Mouse (Mus musculus) midbrain, embryonic 11.5 days (tissue): ENCODE results near the gene Veph1. TPM values are rescaled to one million over a fixed set of nuclear protein-coding genes. Genes with fewer than 3 reads are reported as not detected.

ENCODE experiments used
- ATAC-seq: fragments of 200-750 bp; cut with Nextera tagmentation; 2 replicates; pipeline ENCODE4 v1.8.0; 2017; ENCODE audit warnings: moderate TSS enrichment, moderate library complexity; ENCODE audit not compliant: low FRiP score
- DNase-seq: peaks from one replicate; pipeline ENCODE4 v3.0.0; 2015; ENCODE audit warnings: low spot score; ENCODE audit errors: missing footprints
- H3K27ac ChIP-seq: fragments of 300-500 bp; sonication (generic); 2 replicates; pipeline ENCODE4 v1.5.1; 2014; ENCODE audit warnings: low read depth, low read length
- H3K27me3 ChIP-seq: fragments of 300-500 bp; sonication (generic); 2 replicates; pipeline ENCODE4 v1.6.1; 2014; ENCODE audit warnings: mild to moderate bottlenecking, low read length, moderate library complexity, mixed read lengths; ENCODE audit not compliant: control insufficient read depth, insufficient read depth
- H3K36me3 ChIP-seq: fragments of 300-500 bp; sonication (generic); 2 replicates; pipeline ENCODE4 v1.6.1; 2014; ENCODE audit warnings: mild to moderate bottlenecking, low read length, moderate library complexity, mixed read lengths; ENCODE audit not compliant: control insufficient read depth, insufficient read depth
- H3K4me1 ChIP-seq: fragments of 300-500 bp; sonication (generic); 2 replicates; pipeline ENCODE4 v1.6.1; 2014; ENCODE audit warnings: low read length; ENCODE audit not compliant: control insufficient read depth, insufficient read depth
- H3K4me2 ChIP-seq: fragments of 300-500 bp; sonication (generic); 2 replicates; pipeline ENCODE4 v1.6.1; 2014; ENCODE audit warnings: mild to moderate bottlenecking, moderate library complexity
- H3K4me3 ChIP-seq: fragments of 300-500 bp; sonication (generic); 2 replicates; pipeline ENCODE4 v1.5.1; 2014; ENCODE audit warnings: low read depth, low read length
- H3K9ac ChIP-seq: fragments of 300-500 bp; sonication (generic); 2 replicates; pipeline ENCODE4 v1.6.1; 2014; ENCODE audit warnings: low read length
- H3K9me3 ChIP-seq: fragments of 300-500 bp; sonication (generic); 2 replicates; pipeline ENCODE4 v1.6.1; 2016; ENCODE audit warnings: low read length; ENCODE audit not compliant: control insufficient read depth
- WGBS: fragments of 180-500 bp; shearing (Covaris S2); extraction: QIAGEN DNeasy Blood & Tissue Kit; methylation state at CpG from one replicate; pipeline ENCODE4 v1.1.7; 2014; 5-methylcytosine and 5-hydroxymethylcytosine counted together
- polyA plus RNA-seq: library from polyadenylated mRNA; unstranded; fragments of >200 nt; fragmentation: Nextera tagmentation; extraction: Ambion mirVana; gene quantifications from 2 replicates; pipeline ENCODE4 v1.2.1, GENCODE M21; 2014

Gene Veph1
- polyA plus RNA-seq, 1 experiment from 2014 or later, result 16.1 TPM

DNA sequence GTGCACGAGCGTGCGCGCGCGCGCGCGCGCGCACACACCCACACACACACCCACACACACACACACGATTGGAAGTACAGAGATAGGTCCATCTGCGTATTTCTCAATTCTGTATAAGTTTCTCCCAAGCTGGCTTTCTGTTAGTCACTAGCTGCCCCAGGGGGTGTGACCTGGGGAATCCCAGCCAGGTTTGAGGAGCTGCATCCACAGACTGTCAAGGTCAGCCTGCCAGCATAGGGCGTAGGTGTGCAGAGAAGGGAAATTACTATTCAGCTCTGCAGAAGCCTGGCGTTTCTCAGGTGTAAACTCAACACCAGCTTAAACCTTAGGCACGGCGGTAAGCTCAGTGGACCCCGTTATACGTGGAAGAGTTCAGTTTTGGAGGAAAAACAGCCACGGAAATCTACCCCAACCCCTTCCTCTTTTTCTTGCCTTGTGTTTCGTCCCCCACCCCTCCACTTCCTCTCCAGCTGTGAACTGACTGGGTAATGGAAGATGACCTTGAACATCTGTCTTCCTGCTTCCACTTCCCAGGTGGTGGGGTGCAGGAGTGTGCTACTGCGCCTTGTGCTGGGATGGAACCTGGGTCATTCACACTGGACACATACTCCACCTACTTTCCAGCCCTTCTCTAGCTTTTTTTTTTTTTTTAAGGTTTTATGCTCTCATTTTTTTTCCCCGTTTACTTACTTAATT lies 218.5 kb downstream of the Veph1 start:
- Histone ChIP-seq H3K4me2 (no peak overlapping the region), H3K36me3 (no peaks in the 10 kb centered on the region), H3K9ac (no peak overlapping the region), H3K4me1 (no peaks in the 10 kb centered on the region), H3K9me3 (no peaks in the 10 kb centered on the region), H3K4me3 (no peak overlapping the region), H3K27ac (no peak overlapping the region), H3K27me3 (no peaks in the 10 kb centered on the region)
- 84% methylated on average over 23 of the region's 23 CpGs for WGBS
- no peak for ATAC-seq
- DNase-seq, result no peak

DNA sequence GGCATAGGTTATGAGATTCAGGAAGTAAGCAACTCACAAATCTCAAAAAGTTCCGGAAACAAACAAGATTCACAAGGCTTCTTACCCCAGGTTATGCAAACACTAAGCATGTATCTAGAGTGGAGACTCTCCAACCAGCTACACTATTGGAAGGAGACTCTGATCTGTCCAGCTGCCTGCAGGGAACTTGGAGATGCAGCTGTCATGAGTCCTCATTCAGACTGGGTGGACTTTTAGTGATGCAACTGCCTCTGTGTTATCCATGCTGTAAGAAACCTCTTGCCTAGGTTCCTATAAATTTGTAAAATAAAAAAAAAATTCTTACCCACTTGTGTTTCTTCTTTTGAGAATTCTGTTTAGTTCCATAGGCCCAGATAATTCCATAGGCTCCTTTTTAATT lies 226.4 kb downstream of the Veph1 start:
- 93% methylated on average over 1 of the region's 1 CpGs for WGBS
- no peaks in the 10 kb centered on the region for H3K27me3 ChIP-seq

DNA sequence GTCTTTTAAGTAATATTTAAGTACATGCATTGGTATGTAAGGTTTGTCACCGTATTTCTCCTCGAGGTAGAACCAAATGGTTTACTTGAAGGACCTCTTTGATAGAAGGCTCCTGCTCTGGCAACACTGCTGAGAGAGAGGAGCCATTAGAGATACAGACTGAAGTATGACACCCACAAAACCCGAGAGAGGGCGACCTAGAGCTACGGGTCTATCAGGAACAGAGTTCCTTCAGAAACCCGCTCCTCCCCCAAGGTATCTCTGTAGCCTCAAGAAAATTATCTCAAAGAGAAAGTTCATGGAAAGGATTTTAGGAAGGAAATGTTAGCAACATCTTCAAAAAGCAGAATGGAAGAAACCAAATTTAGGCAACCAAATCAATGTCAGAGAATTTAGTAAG lies 232.8 kb downstream of the Veph1 start:
- no peak for ATAC-seq
- WGBS, result 57% methylated on average over 6 of the region's 6 CpGs
- Histone ChIP-seq H3K4me2 (no peak overlapping the region), H3K4me3 (no peak overlapping the region), H3K36me3 (no peaks in the 10 kb centered on the region), H3K9ac (no peak overlapping the region), H3K27me3 (no peaks in the 10 kb centered on the region), H3K9me3 (no peaks in the 10 kb centered on the region), H3K27ac (no peak overlapping the region), H3K4me1 (no peaks in the 10 kb centered on the region)
- DNase-seq, result no peak

More for the DNA sequence above, 226.4 kb downstream of the Veph1 start:
- no peaks in the 10 kb centered on the region for H3K9me3 ChIP-seq
- no peak overlapping the region for H3K4me3 ChIP-seq
- H3K27ac ChIP-seq, result no peak overlapping the region
- no peak overlapping the region for H3K4me2 ChIP-seq
- no peak overlapping the region for H3K9ac ChIP-seq
- ATAC-seq (no peak), DNase-seq (no peak)
- H3K36me3 ChIP-seq, result no peaks in the 10 kb centered on the region
- no peaks in the 10 kb centered on the region for H3K4me1 ChIP-seq

- Histone ChIP-seq H3K4me3 (no peak overlapping the region), H3K9ac (no peak overlapping the region), H3K27ac (no peak overlapping the region), H3K27me3 (0 out of 2 replicates have a peak, but pooled peaks cover 2% of the 10 kb centered on the region), H3K4me2 (no peak overlapping the region), H3K36me3 (no peaks in the 10 kb centered on the region), H3K4me1 (no peaks in the 10 kb centered on the region), H3K9me3 (no peaks in the 10 kb centered on the region)
- ATAC-seq, result no peak
- no peak for DNase-seq
- WGBS, result 95% methylated on average over 16 of the region's 16 CpGs
These were observed 239.7 kb downstream of the Veph1 start for GRCm38 (mm10) chr3:66056912-66057311.

DNA sequence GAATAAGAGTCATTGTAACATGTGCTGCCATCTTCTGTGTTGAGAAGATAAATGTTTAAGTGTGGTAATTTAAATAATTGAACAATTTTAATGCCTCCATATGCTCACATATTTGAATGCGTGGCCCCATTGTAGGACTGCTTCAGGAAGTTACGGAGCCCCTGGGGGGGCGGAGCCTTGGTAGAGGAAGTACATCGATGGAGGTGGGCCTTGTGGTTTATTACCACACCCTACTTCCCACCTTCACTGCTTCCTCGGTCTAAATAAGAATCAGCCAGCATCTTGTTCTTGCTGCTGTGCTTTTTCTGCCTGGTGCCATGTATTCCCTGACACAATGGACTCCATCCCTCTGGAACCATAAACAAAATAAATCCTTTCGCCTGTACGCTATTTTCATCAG lies 241.0 kb downstream of the Veph1 start:
- H3K4me2 ChIP-seq, result no peak overlapping the region
- no peak overlapping the region for H3K9ac ChIP-seq
- H3K4me3 ChIP-seq, result no peak overlapping the region
- no peaks in the 10 kb centered on the region for H3K4me1 ChIP-seq
- H3K36me3 ChIP-seq, result no peaks in the 10 kb centered on the region
- no peak overlapping the region for H3K27ac ChIP-seq
- DNase-seq (no peak), ATAC-seq (no peak)
- H3K27me3 ChIP-seq, result 0 out of 2 replicates have a peak, but pooled peaks cover 2% of the 10 kb centered on the region
- no peaks in the 10 kb centered on the region for H3K9me3 ChIP-seq
- WGBS, result 96% methylated on average over 7 of the region's 7 CpGs

DNA sequence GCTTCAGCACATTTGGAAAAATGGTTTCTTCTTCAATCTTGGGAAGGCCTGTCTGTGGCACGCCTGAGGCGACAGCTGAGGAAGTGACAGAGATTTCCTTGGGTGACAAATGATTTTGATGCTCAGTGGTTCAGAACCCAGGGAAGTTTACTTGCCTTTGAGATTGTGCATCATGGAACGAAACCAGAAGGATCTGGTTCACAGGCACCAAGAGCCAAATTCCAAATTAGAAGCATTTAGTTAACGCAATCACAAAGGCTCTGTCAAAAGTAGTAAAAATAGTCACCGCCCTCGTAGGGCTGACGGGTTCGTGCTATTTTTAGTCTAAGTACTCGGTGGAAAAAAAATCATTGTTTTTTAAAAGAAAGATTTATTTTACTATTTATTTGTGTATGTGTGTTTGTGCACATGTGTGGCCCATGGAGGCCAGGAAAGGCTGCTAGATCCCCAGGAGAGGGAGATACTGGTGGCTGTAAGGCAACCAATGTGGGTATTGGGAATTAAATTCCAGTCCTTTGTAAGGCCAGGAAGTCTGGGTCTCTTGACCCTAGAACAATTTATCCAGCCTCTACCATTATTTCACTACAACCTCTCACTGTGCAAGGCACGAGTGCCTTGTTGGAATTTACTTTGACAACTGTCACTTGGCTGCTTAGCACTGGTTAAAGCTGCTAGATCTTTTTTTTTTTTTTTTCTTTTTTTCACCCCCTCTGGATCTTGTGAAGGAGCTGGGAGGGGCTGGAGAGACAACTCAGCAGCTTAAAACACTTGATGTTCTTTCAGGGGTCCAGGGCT lies 246.3 kb downstream of the Veph1 start:
- WGBS, result 71% methylated on average over 10 of the region's 10 CpGs
- H3K27ac ChIP-seq, result no peak overlapping the region
- DNase-seq (no peak), ATAC-seq (no peak)
- H3K4me1 ChIP-seq, result no peaks in the 10 kb centered on the region
- H3K9ac ChIP-seq, result no peak overlapping the region
- H3K36me3 ChIP-seq, result no peaks in the 10 kb centered on the region
- H3K9me3 ChIP-seq, result no peaks in the 10 kb centered on the region
- H3K27me3 ChIP-seq, result 0 out of 2 replicates have a peak, but pooled peaks cover 2% of the 10 kb centered on the region
- H3K4me3 ChIP-seq, result no peak overlapping the region
- H3K4me2 ChIP-seq, result no peak overlapping the region

- Histone ChIP-seq H3K4me3 (no peak overlapping the region), H3K4me2 (no peak overlapping the region), H3K9ac (no peak overlapping the region), H3K27ac (no peak overlapping the region), H3K27me3 (no peaks in the 10 kb centered on the region), H3K36me3 (no peaks in the 10 kb centered on the region), H3K9me3 (no peaks in the 10 kb centered on the region), H3K4me1 (no peaks in the 10 kb centered on the region)
- DNase-seq (no peak), ATAC-seq (no peak)
- WGBS, result 81% methylated on average over 5 of the region's 5 CpGs
These were observed 255.7 kb downstream of the Veph1 start for GRCm38 (mm10) chr3:66040857-66041494.

GRCm38 (mm10) chr3:66035226-66035625 lies 261.4 kb downstream of the Veph1 start:
- Histone ChIP-seq H3K4me2 (no peak overlapping the region), H3K36me3 (no peaks in the 10 kb centered on the region), H3K27ac (no peak overlapping the region), H3K27me3 (no peaks in the 10 kb centered on the region), H3K4me3 (no peak overlapping the region), H3K9ac (no peak overlapping the region), H3K9me3 (no peaks in the 10 kb centered on the region), H3K4me1 (no peaks in the 10 kb centered on the region)
- ATAC-seq, result no peak
- no peak for DNase-seq
- 89% methylated on average over 5 of the region's 5 CpGs for WGBS

DNA sequence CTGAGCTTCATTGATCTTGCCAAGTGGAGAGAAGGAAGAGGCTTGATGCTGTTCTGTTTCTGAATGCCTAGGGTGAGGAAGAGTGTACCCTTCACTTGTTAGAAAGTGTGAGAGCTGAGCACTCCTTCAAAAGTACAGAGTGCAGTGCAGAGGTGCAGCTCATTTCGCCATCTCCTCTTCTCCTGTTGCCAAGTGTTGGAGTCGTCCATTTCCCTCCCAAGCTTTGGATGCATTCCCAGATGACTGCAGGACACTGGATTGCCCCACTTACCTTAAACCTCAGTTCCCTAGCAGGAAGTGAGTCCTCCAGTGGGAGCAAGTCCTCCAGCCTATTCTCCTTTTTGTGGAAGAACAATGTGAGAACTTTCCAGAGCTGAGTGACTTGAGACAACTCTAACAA lies 263.3 kb downstream of the Veph1 start:
- H3K27ac ChIP-seq, result no peak overlapping the region
- no peaks in the 10 kb centered on the region for H3K27me3 ChIP-seq
- no peak overlapping the region for H3K4me2 ChIP-seq
- no peak for DNase-seq
- H3K4me3 ChIP-seq, result no peak overlapping the region
- H3K4me1 ChIP-seq, result no peaks in the 10 kb centered on the region
- no peaks in the 10 kb centered on the region for H3K36me3 ChIP-seq
- 74% methylated on average over 2 of the region's 2 CpGs for WGBS
- no peaks in the 10 kb centered on the region for H3K9me3 ChIP-seq
- no peak for ATAC-seq
- no peak overlapping the region for H3K9ac ChIP-seq
